Mouse (Mus musculus) liver, embryonic 13.5 days (tissue): ENCODE results near the gene Siae. TPM values are rescaled to one million over a fixed set of nuclear protein-coding genes. Genes with fewer than 3 reads are reported as not detected.

Source experiments
- ATAC-seq: fragments of 200-750 bp; cut with Nextera tagmentation; 2 replicates; pipeline ENCODE4 v1.8.0; 2017; ENCODE audit warnings: low read depth, mild to moderate bottlenecking, moderate number of reproducible peaks, moderate library complexity
- DNase-seq: peaks from one replicate; pipeline ENCODE4 v3.0.0; 2022
- H3K27ac ChIP-seq: fragments of 300-500 bp; sonication (generic); 2 replicates; pipeline ENCODE4 v1.5.1; 2015; ENCODE audit warnings: moderate library complexity, mild to moderate bottlenecking, inconsistent platforms
- H3K27me3 ChIP-seq: fragments of 300-500 bp; sonication (generic); 2 replicates; pipeline ENCODE4 v1.6.1; 2015; ENCODE audit warnings: mild to moderate bottlenecking, inconsistent platforms
- H3K36me3 ChIP-seq: fragments of 300-500 bp; sonication (generic); 2 replicates; pipeline ENCODE4 v1.6.1; 2015; ENCODE audit warnings: mild to moderate bottlenecking, inconsistent platforms
- H3K4me1 ChIP-seq: fragments of 300-500 bp; sonication (generic); replicated peaks from 2 replicates; pipeline ENCODE4 v1.6.1; 2015; ENCODE audit warnings: inconsistent platforms
- H3K4me2 ChIP-seq: fragments of 300-500 bp; sonication (generic); 2 replicates; pipeline ENCODE4 v1.6.1; 2015; ENCODE audit warnings: inconsistent platforms, mild to moderate bottlenecking, moderate library complexity
- H3K4me3 ChIP-seq: fragments of 300-500 bp; sonication (generic); replicated peaks from 2 replicates; pipeline ENCODE4 v1.5.1; 2015; ENCODE audit warnings: mild to moderate bottlenecking, inconsistent platforms
- H3K9ac ChIP-seq: fragments of 300-500 bp; sonication (generic); 2 replicates; pipeline ENCODE4 v1.6.1; 2015; ENCODE audit warnings: mild to moderate bottlenecking, inconsistent platforms
- H3K9me3 ChIP-seq: fragments of 300-500 bp; sonication (generic); replicated peaks from 2 replicates; pipeline ENCODE4 v1.6.1; 2016; ENCODE audit warnings: inconsistent platforms
- whole genome bisulfite sequencing: fragments of 180-500 bp; shearing (Covaris S2); methylation state at CpG from one replicate; pipeline ENCODE4 v1.1.7; 2015; ENCODE audit not compliant: insufficient replicate concordance; 5-methylcytosine and 5-hydroxymethylcytosine counted together
- polyA plus RNA-seq: library from polyadenylated mRNA; unstranded; fragments of >200 nt; fragmentation: Nextera tagmentation; extraction: Ambion mirVana; gene quantifications from 2 replicates; pipeline ENCODE4 v1.2.1, GENCODE M21; 2015

The Siae gene
- polyA plus RNA-seq, 1 experiment from 2014 or later: 4.3 TPM

DNA sequence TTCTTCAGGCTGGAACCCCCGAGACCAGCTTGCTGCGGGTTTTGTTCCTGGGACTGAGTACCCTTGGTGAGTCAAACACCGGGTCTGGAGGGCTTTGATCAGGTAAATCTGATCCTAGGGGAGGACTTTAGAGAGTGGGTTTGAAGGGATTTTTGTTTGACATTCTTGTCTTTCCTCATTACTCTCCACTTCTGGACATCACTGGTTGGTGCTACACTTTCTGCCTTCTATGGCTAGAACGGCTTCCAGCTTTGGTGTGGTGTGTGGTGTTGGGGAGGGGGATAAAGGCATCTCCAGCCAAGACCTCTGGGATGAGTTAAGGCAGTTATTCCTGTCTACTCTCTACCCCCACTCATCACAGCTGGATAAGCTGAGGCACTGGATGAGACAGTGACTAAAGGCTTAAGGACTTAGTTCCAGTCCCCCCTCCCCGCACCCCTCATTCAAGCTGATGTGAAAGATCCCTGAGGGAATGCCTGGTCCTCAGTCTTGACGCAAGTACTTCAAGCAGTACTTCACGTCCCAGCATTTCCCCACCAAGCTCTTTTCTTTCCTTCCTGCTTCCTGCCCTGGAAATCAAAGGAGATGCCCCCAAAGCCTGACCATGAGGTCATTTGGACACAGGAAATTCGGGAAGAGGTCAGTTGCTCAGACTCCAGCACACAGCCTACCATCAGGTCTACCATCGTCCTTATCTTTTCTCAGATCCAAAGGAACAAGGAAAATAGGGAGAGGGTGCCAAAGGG is 27.1 kb upstream of the Siae start:
- DNase-seq: no peak
- peaks cover under 1% of the 10 kb centered on the region; the same call in 1 of the 2 replicates for H3K36me3 ChIP-seq
- peaks cover 74% of the 10 kb centered on the region for H3K27me3 ChIP-seq
- 17% methylated on average over 9 of the region's 9 CpGs for WGBS
- peaks cover 32% of the 10 kb centered on the region for H3K4me1 ChIP-seq
- ATAC-seq: no peak
- H3K4me2 ChIP-seq: peak overlapping the region; percentile 61
- peak overlapping the region; percentile 58 for H3K27ac ChIP-seq
- H3K9ac ChIP-seq: no peak overlapping the region
- no peaks in the 10 kb centered on the region for H3K9me3 ChIP-seq
- H3K4me3 ChIP-seq: peak overlapping the region; percentile 42

DNA sequence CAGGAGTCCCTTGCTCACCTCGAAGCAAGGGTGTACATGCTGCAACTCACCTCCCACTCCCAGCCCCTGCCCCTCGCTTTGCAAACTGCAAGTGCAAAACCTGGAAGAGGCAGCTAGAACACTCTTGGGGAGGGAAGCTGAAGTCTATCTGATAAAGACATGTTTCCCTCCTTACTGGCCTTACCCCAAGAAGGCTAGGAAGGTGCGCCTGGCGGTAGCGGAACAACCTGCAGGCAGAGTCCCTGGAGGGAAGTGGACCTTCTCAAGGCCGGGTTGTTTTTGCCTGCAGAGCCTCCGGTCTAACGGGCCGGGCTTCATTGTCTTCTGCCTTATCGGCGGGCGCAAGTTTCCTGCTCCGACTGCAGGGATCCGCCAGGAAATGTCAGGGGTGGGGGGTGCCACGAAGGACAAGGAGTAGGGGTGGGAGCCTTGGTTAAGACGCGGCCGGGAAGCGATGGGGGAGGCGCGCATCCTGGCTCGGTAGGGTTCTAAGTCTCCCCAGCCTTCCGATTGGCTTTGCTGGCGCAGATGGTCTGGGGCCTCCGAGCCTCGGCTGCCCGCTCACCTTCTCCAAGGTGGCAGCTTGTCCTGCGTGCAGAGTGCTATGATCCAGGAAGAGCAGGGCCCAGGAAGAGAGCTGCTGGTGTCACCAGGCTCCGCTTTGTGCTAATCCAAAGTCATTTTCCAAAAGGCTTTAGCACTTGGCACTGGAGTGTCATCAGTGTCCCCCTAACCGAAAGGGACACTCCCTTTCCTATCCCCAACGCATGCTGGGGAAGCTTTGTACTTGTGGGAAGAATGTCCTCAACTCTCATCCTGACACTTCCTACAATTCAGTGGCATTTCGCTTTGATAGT is 25.2 kb upstream of the Siae start:
- H3K4me2 ChIP-seq: peak overlapping the region; percentile 59
- no peaks in the 10 kb centered on the region for H3K36me3 ChIP-seq
- under 1% methylated on average over 32 of the region's 32 CpGs for WGBS
- peak overlapping the region; percentile 43 for H3K4me3 ChIP-seq
- H3K27ac ChIP-seq: peak overlapping the region; percentile 16
- H3K27me3 ChIP-seq: peaks cover 74% of the 10 kb centered on the region
- peaks cover 32% of the 10 kb centered on the region for H3K4me1 ChIP-seq
- no peaks in the 10 kb centered on the region for H3K9me3 ChIP-seq
- DNase-seq (no peak), ATAC-seq (peak; percentile 53)
- H3K9ac ChIP-seq: peak overlapping the region; percentile 33; the same call in 1 of the 2 replicates

DNA sequence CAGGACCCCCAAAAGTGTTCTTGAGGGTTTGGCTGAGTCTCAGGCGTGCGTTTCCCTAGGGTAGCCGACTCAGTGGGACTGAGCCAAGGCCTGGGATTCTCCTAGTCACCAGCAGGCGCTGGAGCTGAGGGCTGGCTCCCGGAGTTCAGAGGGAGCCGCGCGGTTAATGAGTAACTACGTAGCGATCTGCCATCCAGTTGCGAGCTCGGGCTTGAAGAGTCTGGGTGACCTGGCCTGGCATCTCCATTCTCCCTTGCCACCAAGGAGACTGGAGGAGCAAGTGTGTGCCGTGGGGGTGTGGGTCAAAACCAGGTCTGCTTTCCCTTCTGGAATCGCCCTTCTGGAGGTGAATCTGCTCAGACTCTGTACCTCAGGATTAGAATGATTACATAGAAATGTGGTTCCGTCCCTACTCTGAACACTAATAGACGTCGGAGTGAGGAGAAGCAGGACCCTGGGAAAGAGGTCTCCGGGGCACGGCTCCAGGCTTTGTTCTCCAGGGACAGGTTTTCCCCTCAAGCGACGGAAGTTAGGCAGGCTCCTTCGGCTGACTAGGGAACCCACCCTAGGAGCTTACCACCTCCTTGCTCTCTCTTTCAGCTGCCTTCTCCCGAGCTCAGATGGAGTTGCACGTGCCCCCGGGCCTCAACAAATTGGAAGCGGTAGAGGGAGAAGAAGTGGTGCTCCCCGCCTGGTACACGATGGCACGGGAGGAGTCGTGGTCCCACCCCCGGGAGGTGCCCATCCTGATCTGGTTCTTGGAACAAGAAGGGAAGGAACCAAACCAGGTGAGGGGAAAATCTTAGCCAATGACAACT is 24.4 kb upstream of the Siae start:
- H3K4me3 ChIP-seq: peak overlapping the region; percentile 43
- peak overlapping the region; percentile 59 for H3K4me2 ChIP-seq
- H3K9me3 ChIP-seq: no peaks in the 10 kb centered on the region
- H3K4me1 ChIP-seq: peaks cover 32% of the 10 kb centered on the region
- WGBS: 6% methylated on average over 31 of the region's 31 CpGs
- no peak overlapping the region; the same call in 1 of the 2 replicates for H3K27ac ChIP-seq
- no peak for DNase-seq
- ATAC-seq: peak; percentile 51
- peak overlapping the region; percentile 33 for H3K9ac ChIP-seq
- H3K27me3 ChIP-seq: peaks cover 71% of the 10 kb centered on the region
- no peaks in the 10 kb centered on the region for H3K36me3 ChIP-seq

DNA sequence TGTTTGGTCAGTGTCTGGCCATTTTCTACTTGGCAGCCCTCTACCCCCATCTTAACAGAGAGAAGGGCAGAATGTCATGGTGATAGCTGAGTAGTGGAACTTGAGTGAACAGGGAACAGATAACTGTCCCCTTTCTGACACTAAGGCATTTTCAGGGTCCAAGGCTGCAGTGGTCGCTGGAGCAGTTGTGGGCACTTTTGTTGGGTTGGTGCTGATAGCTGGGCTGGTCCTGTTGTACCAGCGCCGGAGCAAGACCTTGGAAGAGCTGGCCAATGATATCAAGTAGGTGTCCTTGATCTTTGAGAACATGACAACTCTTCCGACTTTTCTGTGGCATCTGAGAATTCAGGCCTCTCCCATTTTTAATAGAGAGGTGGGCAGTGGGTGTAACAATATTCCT is 18.6 kb upstream of the Siae start:
- H3K4me2 ChIP-seq: no peak overlapping the region
- no peak for ATAC-seq
- H3K9me3 ChIP-seq: no peaks in the 10 kb centered on the region
- H3K4me1 ChIP-seq: no peaks in the 10 kb centered on the region; the same call in 1 of the 2 replicates
- peaks cover 17% of the 10 kb centered on the region for H3K27me3 ChIP-seq
- no peak for DNase-seq
- no peak overlapping the region for H3K27ac ChIP-seq
- no peak overlapping the region for H3K9ac ChIP-seq
- H3K36me3 ChIP-seq: no peaks in the 10 kb centered on the region
- no peak overlapping the region for H3K4me3 ChIP-seq
- 63% methylated on average over 4 of the region's 4 CpGs for WGBS

GRCm38 (mm10) chr9:37537658-37538250 is 17.7 kb upstream of the Siae start:
- H3K4me1 ChIP-seq: no peaks in the 10 kb centered on the region
- no peak overlapping the region for H3K9ac ChIP-seq
- no peak overlapping the region for H3K27ac ChIP-seq
- H3K9me3 ChIP-seq: no peaks in the 10 kb centered on the region
- 49% methylated on average over 5 of the region's 5 CpGs for WGBS
- no peaks in the 10 kb centered on the region for H3K36me3 ChIP-seq
- H3K27me3 ChIP-seq: peaks cover 11% of the 10 kb centered on the region
- DNase-seq (no peak), ATAC-seq (peak; percentile 36; the same call in 1 of the 2 replicates)
- no peak overlapping the region for H3K4me3 ChIP-seq
- no peak overlapping the region for H3K4me2 ChIP-seq

- no peak within 1 kb of the TSS for H3K4me2 ChIP-seq
- H3K4me1 ChIP-seq: peaks cover 6% of the 10 kb centered on the region; the same call in 1 of the 2 replicates
- no peak within 1 kb of the TSS for H3K9ac ChIP-seq
- peaks cover 4% of the 10 kb centered on the region; the same call in 1 of the 2 replicates for H3K27me3 ChIP-seq
- ATAC-seq: no peak
- no peak within 1 kb of the TSS for H3K27ac ChIP-seq
- no peak for DNase-seq
- no peaks in the 10 kb centered on the region for H3K9me3 ChIP-seq
- WGBS: 66% methylated on average over 23 of the region's 23 CpGs
- H3K4me3 ChIP-seq: no peak within 1 kb of the TSS
- no peaks in the 10 kb centered on the region for H3K36me3 ChIP-seq
Observed at GRCm38 (mm10) chr9:37539170-37540025, 16.1 kb upstream of the Siae start, which contains the start of gene Vsig2. Gene Vsig2, plus strand, starts transcription at chr9:37539255.

GRCm38 (mm10) chr9:37540226-37540625 is 15.3 kb upstream of the Siae start:
- H3K36me3 ChIP-seq: no peaks in the 10 kb centered on the region
- peaks cover 4% of the 10 kb centered on the region; the same call in 1 of the 2 replicates for H3K27me3 ChIP-seq
- no peak for ATAC-seq
- no peak overlapping the region for H3K27ac ChIP-seq
- no peak overlapping the region for H3K4me3 ChIP-seq
- DNase-seq: no peak
- H3K4me2 ChIP-seq: no peak overlapping the region
- H3K9me3 ChIP-seq: no peaks in the 10 kb centered on the region
- peaks cover 13% of the 10 kb centered on the region for H3K4me1 ChIP-seq
- WGBS: 64% methylated on average over 4 of the region's 4 CpGs
- no peak overlapping the region for H3K9ac ChIP-seq

DNA sequence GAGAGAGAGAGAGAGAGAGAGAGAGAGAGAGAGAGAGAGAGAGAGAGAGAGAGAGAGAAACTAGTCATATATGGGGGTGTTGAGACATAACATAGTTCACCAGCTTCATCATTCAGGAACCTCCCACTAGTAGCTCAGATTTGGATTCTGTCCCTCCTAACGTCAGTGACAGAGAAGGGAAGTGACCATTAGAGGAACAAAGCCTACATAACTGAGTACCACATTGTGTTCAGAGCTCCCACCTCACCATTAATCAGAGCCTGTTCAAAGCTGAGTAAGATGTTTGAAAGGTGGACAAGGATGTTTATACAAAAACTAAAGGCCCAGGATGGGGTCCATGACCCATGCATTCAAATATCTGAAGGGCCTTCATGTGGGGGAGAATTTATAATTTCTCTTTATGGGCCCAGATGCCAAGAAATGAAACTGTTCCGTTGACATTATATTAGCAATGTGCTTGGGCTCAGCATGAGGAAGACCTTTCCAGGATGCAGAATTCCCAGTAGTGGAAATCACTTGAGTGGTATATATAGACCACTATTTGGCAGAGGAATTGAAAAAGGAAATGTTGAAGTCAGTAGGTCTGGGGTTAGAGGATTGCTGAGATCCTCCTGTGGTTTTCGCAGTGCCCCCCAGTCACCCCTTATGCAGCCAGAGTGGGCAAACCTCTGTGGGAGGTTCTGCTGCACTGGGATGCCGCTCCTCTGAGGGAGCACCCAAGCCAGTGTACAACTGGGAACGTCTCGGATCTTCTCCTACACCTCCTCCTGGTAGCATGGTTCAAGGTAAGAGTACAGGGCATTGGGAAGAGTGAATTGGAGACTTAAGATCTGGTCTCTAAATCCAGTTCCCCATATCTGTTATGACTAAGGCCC is 14.6 kb upstream of the Siae start:
- H3K4me3 ChIP-seq: no peak overlapping the region
- no peak overlapping the region for H3K4me2 ChIP-seq
- ATAC-seq (no peak), DNase-seq (no peak)
- no peaks in the 10 kb centered on the region for H3K36me3 ChIP-seq
- WGBS: 69% methylated on average over 6 of the region's 6 CpGs
- no peaks in the 10 kb centered on the region for H3K9me3 ChIP-seq
- peaks cover 10% of the 10 kb centered on the region for H3K27me3 ChIP-seq
- peaks cover 20% of the 10 kb centered on the region for H3K4me1 ChIP-seq
- no peak overlapping the region for H3K27ac ChIP-seq
- no peak overlapping the region for H3K9ac ChIP-seq

GRCm38 (mm10) chr9:37541851-37542642 is 13.5 kb upstream of the Siae start:
- Histone ChIP-seq H3K4me3 (no peak overlapping the region), H3K9ac (no peak overlapping the region), H3K27ac (no peak overlapping the region), H3K9me3 (no peaks in the 10 kb centered on the region), H3K4me2 (no peak overlapping the region), H3K4me1 (peaks cover 20% of the 10 kb centered on the region), H3K27me3 (peaks cover 17% of the 10 kb centered on the region), H3K36me3 (no peaks in the 10 kb centered on the region)
- ATAC-seq (no peak), DNase-seq (no peak)
- 50% methylated on average over 7 of the region's 7 CpGs for WGBS
